Mouse (Mus musculus) forebrain, embryonic 12.5 days (tissue): ENCODE results near the gene Cast. TPM values are rescaled to one million over a fixed set of nuclear protein-coding genes. Genes with fewer than 3 reads are reported as not detected.

Source experiments
- ATAC-seq: fragments of 200-750 bp; cut with Nextera tagmentation; 2 replicates; pipeline ENCODE4 v1.8.0; 2017; ENCODE audit warnings: moderate TSS enrichment; ENCODE audit not compliant: low FRiP score
- H3K27ac ChIP-seq: fragments of 300-500 bp; sonication (generic); 2 replicates; pipeline ENCODE4 v1.5.1; 2016; ENCODE audit warnings: mild to moderate bottlenecking
- H3K27me3 ChIP-seq: fragments of 300-500 bp; sonication (generic); 2 replicates; pipeline ENCODE4 v1.6.1; 2016; ENCODE audit warnings: mild to moderate bottlenecking
- H3K36me3 ChIP-seq: fragments of 300-500 bp; sonication (generic); replicated peaks from 2 replicates; pipeline ENCODE4 v1.6.1; 2016; ENCODE audit warnings: mild to moderate bottlenecking
- H3K4me1 ChIP-seq: fragments of 300-500 bp; sonication (generic); 2 replicates; pipeline ENCODE4 v1.6.1; 2016
- H3K4me2 ChIP-seq: fragments of 300-500 bp; sonication (generic); 2 replicates; pipeline ENCODE4 v1.6.1; 2016; ENCODE audit warnings: mild to moderate bottlenecking, moderate library complexity
- H3K4me3 ChIP-seq: fragments of 300-500 bp; sonication (generic); replicated peaks from 2 replicates; pipeline ENCODE4 v1.5.1; 2016; ENCODE audit warnings: mild to moderate bottlenecking
- H3K9ac ChIP-seq: fragments of 300-500 bp; sonication (generic); 2 replicates; pipeline ENCODE4 v1.6.1; 2016; ENCODE audit warnings: mild to moderate bottlenecking
- H3K9me3 ChIP-seq: fragments of 300-500 bp; sonication (generic); 2 replicates; pipeline ENCODE4 v1.6.1; 2016
- WGBS: fragments of 180-500 bp; shearing (Covaris S2); methylation state at CpG from one replicate; pipeline ENCODE4 v1.1.7; 2016; 5-methylcytosine and 5-hydroxymethylcytosine counted together
- polyA plus RNA-seq: library from polyadenylated mRNA; unstranded; fragments of >200 nt; fragmentation: Nextera tagmentation; extraction: Ambion mirVana; gene quantifications from 2 replicates; pipeline ENCODE4 v1.2.1, GENCODE M21; 2016

Cast gene
- polyA plus RNA-seq = 11.3 and 14.1 TPM in 2 replicates

DNA sequence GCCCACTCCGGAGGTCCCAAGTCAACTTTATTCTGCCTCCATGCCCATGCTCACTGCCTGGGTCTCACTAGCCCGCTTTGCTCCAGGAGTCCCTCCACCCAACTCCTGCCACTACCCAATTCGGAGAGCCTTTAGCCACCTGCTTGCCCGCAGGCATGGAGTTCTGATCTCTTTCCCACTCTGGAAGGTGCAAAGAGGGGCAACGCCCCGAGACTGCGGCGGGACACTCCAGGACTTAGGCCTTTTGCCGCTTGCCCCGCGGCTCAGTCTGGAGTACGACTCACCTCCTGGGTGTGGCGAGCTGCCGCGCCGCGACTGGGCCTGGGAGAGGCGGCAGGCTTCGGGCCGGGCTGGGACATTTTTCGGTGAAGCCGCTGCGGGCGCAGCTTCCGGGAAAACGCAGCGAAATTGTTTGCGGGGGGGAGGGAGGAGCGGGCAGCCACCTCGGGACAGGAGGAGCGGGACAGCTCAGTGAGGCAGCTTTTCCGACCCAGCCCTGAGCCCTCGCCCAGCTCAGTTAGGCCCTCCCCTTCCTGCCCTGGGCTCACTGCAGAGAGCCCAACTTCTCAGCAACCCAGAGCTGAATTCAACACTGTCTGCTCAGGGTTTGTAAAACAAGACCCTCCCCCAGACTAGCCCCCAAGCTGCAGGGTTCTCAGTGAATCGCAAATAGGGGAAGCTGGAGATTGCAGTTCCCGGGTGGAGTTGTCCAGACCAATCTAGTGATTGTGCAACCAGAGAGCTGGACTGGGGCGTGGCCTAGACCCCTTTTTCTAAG is at the start of gene Cast:
Gene Cast (minus strand): TSS at position 659 of the 778 bp plus-strand sequence.
- 2% methylated on average over 36 of the region's 36 CpGs for WGBS
- Histone ChIP-seq H3K4me1 (peaks cover 8% of the 10 kb centered on the region; the same call in 1 of the 2 replicates), H3K9me3 (no peaks in the 10 kb centered on the region), H3K9ac (peak within 1 kb of the TSS; percentile 55), H3K36me3 (no peaks in the 10 kb centered on the region), H3K27me3 (peaks cover 9% of the 10 kb centered on the region; the same call in 1 of the 2 replicates), H3K4me2 (peak within 1 kb of the TSS; percentile 93), H3K27ac (0 out of 2 replicates have a peak within 1 kb of the TSS, but pooled peaks have one; percentile 20), H3K4me3 (peak within 1 kb of the TSS; percentile 61)
- peak; percentile 90 for ATAC-seq

DNA sequence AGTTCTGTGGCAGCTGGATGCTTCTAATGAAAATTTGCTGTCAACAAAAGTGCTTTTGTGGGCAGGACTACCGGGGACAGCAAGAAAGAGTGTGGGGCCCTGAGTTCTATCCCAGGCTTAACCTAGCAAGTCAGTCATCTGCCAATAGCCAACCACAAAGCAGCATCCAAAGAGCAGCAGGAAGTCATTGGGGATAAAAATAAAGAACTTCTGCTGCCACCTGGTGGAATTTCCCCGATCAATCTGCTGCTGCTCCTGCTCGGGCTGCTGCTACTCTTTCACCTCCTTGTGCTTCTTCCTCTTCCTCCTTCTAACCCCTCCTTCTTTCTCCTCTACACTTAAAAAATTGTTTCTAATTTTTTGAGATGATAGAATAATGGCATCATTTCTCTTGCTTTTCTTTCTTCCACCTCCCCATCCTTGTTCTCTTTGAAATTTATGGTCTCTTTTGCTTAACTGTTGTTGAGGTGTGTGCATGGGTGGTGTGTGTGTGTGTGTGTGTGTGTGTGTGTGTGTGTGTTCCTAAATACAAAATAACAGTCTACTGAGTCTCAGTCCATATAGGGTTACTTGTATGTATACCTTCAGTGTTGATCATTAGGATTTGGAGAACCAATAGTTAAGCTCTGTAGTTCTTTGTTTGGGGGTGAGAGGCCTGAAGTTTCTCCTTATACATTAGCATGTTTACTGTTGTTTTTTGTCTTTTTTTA is 45.9 kb upstream of the Cast start:
- no peak overlapping the region for H3K4me2 ChIP-seq
- 9% methylated on average over 3 of the region's 3 CpGs for WGBS

DNA sequence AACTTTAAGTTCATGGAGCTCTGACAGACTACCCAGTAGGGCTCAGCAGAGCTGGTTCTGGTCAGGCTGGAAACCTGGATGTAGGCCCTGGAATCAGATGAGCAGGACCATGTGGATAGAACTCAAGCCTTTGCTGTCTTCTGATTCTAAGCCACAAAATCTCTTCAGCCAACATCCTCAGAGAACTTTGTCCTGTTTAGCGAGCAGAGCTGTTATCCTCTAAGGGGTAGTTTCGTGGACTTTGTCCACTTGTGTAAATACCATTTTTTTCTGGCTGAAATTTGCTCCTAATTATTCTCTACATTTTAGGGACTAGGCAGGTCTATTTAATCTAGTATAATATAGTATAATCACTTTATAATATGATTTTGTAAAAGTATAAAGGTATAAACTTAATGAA is 42.2 kb upstream of the Cast start:
- Histone ChIP-seq H3K9ac (no peak overlapping the region), H3K4me2 (no peak overlapping the region), H3K4me1 (no peaks in the 10 kb centered on the region), H3K27ac (no peak overlapping the region), H3K36me3 (no peaks in the 10 kb centered on the region), H3K4me3 (no peak overlapping the region), H3K27me3 (no peaks in the 10 kb centered on the region), H3K9me3 (no peaks in the 10 kb centered on the region)
- ATAC-seq = no peak
- 96% methylated on average over 2 of the region's 2 CpGs for WGBS

More for the DNA sequence above, 45.9 kb upstream of the Cast start:
- Histone ChIP-seq H3K27me3 (no peaks in the 10 kb centered on the region), H3K27ac (no peak overlapping the region), H3K9me3 (no peaks in the 10 kb centered on the region), H3K9ac (no peak overlapping the region), H3K4me1 (no peaks in the 10 kb centered on the region), H3K36me3 (no peaks in the 10 kb centered on the region), H3K4me3 (no peak overlapping the region)
- peak; percentile 86 for ATAC-seq

DNA sequence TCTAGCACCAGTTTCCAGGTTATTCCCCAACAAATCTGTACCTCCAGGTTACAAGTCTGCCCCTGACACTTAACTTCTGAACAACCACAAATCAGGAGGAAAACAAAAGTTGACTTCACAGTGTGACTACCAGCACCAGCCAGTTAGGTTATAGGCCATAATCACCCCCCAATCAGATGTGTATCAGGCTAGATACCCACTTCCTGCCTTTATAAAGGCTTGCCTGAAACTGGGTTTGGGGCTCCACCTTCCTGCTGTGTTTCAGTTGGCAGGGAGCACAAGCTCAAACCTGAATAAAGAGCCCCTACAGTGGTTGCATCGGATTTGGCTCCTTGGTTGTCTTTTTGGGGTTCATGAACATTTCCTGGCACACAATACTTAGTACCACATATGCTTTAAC is 37.3 kb upstream of the Cast start:
- Histone ChIP-seq H3K27me3 (no peaks in the 10 kb centered on the region), H3K9me3 (no peaks in the 10 kb centered on the region), H3K4me2 (no peak overlapping the region), H3K27ac (no peak overlapping the region), H3K36me3 (no peaks in the 10 kb centered on the region), H3K9ac (no peak overlapping the region), H3K4me3 (no peak overlapping the region), H3K4me1 (no peaks in the 10 kb centered on the region)
- WGBS = 72% methylated on average over 1 of the region's 1 CpGs
- ATAC-seq = no peak

DNA sequence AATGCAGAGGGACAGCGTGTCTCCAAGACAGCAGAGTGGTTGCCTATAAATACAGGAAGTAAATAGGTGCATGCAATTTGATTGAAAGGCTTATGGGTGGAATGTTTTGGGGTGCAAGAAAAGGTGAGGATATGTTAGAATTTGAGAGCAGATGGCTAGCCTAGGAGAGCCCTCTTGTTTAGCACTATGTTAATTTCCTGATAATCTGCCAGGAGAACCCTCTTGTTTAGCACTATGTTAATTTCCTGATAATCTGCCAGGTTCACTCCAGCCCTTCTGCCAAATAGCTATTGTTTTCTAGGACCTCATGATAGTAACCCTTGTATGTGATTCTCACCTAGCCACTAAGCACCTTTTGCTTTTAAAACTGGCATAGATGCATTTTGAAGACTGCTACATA is 25.9 kb upstream of the Cast start:
- Histone ChIP-seq H3K4me2 (no peak overlapping the region), H3K27ac (no peak overlapping the region), H3K36me3 (no peaks in the 10 kb centered on the region), H3K9me3 (no peaks in the 10 kb centered on the region), H3K27me3 (no peaks in the 10 kb centered on the region), H3K4me1 (no peaks in the 10 kb centered on the region), H3K9ac (no peak overlapping the region), H3K4me3 (no peak overlapping the region)
- no peak for ATAC-seq
- 92% methylated on average over 1 of the region's 1 CpGs for WGBS

DNA sequence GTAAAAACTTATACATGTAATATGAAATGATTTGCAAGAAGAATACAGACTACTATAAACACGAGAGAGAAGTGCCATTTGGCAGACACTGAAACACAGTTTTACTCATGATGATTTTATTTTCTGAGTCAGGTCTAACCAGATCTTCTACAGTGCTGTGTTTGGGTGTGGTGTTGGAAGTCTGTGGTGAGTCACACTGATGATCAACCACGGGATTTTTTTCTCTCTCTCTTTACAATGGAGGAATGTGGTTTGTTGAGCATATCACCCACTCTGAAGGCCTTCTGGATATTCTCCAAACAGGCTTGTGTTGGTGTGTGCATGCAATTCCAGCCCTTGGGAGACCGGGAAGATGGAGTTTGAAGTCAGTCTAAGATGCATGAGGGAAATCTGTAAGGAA is 13.5 kb upstream of the Cast start:
- no peak for ATAC-seq
- no peak overlapping the region for H3K4me2 ChIP-seq
- no peaks in the 10 kb centered on the region for H3K36me3 ChIP-seq
- 83% methylated on average over 3 of the region's 3 CpGs for WGBS
- no peaks in the 10 kb centered on the region for H3K4me1 ChIP-seq
- H3K27ac ChIP-seq = no peak overlapping the region
- no peaks in the 10 kb centered on the region for H3K9me3 ChIP-seq
- no peak overlapping the region for H3K9ac ChIP-seq
- no peak overlapping the region for H3K4me3 ChIP-seq
- H3K27me3 ChIP-seq = no peaks in the 10 kb centered on the region

DNA sequence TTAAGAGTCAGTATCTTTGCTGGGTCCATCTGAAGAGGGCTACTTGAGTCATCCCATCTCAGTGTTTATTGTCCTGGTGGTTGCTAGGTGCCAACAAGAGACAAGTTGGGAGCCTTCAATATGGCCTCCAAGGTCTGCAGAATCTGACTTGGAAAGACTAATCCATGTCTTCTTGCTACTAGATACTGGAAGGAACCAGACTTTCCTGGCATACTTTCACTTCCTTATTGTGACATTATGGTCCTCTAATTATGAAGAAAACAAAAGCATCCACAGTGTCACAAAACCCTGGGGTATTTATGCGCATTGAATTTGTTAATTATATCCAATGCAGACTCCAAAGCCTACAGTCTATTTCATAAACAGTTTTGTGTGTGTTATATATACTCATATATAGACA is 7.1 kb upstream of the Cast start:
- H3K27ac ChIP-seq = no peak overlapping the region
- WGBS = 98% methylated on average over 1 of the region's 1 CpGs
- ATAC-seq = no peak

DNA sequence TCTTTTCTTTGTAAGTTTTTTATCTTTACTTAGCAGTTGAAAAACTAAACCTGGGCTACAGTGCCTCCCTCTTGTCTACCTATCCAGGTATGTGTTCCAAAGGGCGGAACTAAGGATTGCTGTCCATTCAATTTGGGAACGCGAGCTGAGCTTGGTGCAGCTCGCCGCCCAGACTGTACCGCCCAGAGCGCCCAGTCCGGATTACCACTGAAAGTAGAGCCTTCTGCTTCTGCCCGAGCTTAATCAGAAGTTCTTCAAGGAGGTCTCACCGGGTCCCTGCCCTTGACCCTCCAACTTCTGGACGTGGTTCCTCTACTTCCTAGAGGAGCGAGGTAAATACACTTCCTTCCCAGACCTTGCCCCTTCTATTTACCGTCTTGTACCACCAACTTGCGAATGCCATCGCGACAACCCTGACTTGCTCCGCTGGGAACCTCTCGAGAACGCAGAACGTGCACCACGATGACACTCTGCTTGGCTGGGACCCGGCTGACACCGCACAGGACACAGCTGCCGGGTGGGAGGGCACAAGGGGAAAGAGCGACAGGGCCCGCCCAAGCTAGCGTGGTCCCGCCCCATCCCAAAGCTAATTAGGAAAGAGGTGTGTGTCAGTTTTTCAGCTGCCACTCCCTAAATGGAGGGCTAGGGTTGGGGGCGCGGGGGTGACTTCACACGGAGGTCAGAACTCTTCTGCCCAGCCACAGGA is 1.0 kb downstream of the Cast start:
- Histone ChIP-seq H3K36me3 (no peaks in the 10 kb centered on the region), H3K9me3 (no peaks in the 10 kb centered on the region), H3K9ac (peak overlapping the region; percentile 55), H3K4me2 (peak overlapping the region; percentile 93), H3K27me3 (peaks cover 9% of the 10 kb centered on the region; the same call in 1 of the 2 replicates), H3K27ac (no peak overlapping the region), H3K4me1 (peaks cover 8% of the 10 kb centered on the region; the same call in 1 of the 2 replicates), H3K4me3 (peak overlapping the region; percentile 61)
- WGBS = 1% methylated on average over 31 of the region's 31 CpGs
- ATAC-seq = peak; percentile 91

More for the DNA sequence above, 7.1 kb upstream of the Cast start:
- Histone ChIP-seq H3K9me3 (no peaks in the 10 kb centered on the region), H3K36me3 (no peaks in the 10 kb centered on the region), H3K27me3 (no peaks in the 10 kb centered on the region), H3K4me1 (no peaks in the 10 kb centered on the region), H3K4me3 (no peak overlapping the region), H3K4me2 (no peak overlapping the region), H3K9ac (no peak overlapping the region)

DNA sequence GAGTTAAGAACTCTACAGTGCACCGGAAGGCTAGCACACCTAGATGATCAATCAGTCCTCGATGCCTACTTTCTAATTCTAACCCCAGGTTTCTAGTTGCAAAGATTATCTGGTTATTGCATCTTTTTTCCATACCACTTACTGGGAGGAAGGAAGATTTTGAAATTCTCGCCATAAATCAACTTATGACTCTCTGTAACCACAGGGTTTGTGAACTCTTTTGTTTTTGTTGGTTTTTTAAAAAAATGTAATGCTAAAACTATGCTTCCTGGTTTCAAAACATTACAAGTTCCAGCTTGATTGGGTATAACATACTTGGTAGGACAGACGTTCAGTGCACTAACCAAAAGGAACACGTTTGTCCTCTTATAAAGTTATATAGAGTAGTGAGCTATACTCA is 1.7 kb downstream of the Cast start:
- Histone ChIP-seq H3K4me3 (no peak overlapping the region), H3K4me2 (peak overlapping the region; percentile 93), H3K36me3 (no peaks in the 10 kb centered on the region), H3K9me3 (no peaks in the 10 kb centered on the region), H3K27ac (no peak overlapping the region), H3K9ac (no peak overlapping the region), H3K27me3 (peaks cover 9% of the 10 kb centered on the region; the same call in 1 of the 2 replicates), H3K4me1 (peaks cover 8% of the 10 kb centered on the region; the same call in 1 of the 2 replicates)
- ATAC-seq = no peak
- 59% methylated on average over 5 of the region's 5 CpGs for WGBS

DNA sequence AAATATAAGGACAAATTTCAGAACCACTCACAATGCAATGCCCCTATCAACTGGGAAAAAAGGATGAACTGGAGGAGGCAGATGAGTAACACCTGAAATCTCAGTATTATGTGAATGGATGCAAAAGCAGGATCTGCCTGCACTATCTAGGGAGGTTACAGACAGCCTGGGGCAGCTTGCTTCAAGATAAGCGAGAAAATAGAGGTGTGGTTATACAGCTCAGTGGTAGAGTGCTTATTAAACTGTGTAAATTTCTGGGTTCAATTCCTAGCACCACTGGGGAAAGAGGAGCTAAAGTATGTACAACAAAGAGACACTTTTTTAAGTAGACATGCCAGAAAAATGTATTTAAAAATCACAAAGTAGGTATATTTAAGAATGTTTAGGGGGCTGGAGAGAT is 14.2 kb downstream of the Cast start:
- Histone ChIP-seq H3K9me3 (no peaks in the 10 kb centered on the region), H3K9ac (no peak overlapping the region), H3K4me1 (no peaks in the 10 kb centered on the region), H3K4me3 (no peak overlapping the region), H3K4me2 (no peak overlapping the region), H3K27me3 (no peaks in the 10 kb centered on the region), H3K36me3 (no peaks in the 10 kb centered on the region), H3K27ac (no peak overlapping the region)
- WGBS = 45% methylated on average over 1 of the region's 1 CpGs
- ATAC-seq = no peak

DNA sequence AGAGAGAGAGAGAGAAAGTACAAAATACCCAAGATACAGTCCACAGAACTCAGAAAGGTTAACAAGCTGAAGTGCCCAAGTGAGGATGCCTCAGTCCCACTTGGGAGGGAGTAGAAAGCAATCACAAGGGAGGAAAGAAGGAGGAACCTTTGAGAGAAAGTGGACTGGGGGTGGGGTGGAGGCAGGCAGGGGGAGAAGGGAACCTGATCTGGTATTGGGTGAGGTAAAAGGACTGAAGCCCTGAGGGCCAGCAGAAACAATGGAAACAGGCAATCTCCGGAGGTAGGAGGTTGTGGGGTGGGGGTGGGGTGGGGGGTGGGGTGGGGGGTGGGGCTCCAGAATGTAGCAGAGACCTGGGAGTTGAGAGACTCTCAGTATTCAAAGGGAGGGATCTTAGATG is 20.9 kb downstream of the Cast start:
- no peak overlapping the region for H3K4me3 ChIP-seq
- no peaks in the 10 kb centered on the region for H3K27me3 ChIP-seq
- no peak for ATAC-seq
- H3K9me3 ChIP-seq = no peaks in the 10 kb centered on the region
- no peaks in the 10 kb centered on the region for H3K36me3 ChIP-seq
- no peaks in the 10 kb centered on the region for H3K4me1 ChIP-seq
- no peak overlapping the region for H3K9ac ChIP-seq
- H3K27ac ChIP-seq = no peak overlapping the region
- H3K4me2 ChIP-seq = no peak overlapping the region
- WGBS = 0% methylated on average over 1 of the region's 1 CpGs

DNA sequence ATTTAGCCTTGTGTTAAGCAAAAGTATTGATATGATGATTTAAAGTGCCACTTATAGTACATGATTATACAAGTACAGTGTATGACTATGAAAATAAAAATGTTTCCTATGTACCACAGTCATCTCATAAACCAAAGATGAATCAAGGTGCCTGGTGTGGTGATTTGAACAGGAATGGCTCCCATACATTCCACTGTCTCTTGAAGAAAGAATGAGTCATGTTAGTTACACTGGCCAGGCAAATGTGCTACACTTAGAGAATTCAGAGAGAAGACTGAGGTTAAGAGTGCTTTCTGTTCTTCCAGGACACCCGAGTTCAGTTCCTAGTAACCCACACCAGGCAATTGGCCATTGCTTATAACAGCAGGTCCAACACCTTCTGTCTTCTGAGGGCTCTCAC is 36.5 kb downstream of the Cast start:
- peaks cover 7% of the 10 kb centered on the region; the same call in 1 of the 2 replicates for H3K4me1 ChIP-seq
- H3K27me3 ChIP-seq = no peaks in the 10 kb centered on the region
- 71% methylated on average over 1 of the region's 1 CpGs for WGBS
- H3K4me3 ChIP-seq = no peak overlapping the region
- no peak overlapping the region for H3K27ac ChIP-seq
- H3K9ac ChIP-seq = no peak overlapping the region
- ATAC-seq = no peak
- no peak overlapping the region for H3K4me2 ChIP-seq
- H3K36me3 ChIP-seq = no peaks in the 10 kb centered on the region
- no peaks in the 10 kb centered on the region for H3K9me3 ChIP-seq
